ENCODE assay signal across 9 mouse cellular contexts in genomic region chr5:25734318-25734717, GRCm38 (mm10). TPM values are rescaled to one million over a fixed set of nuclear protein-coding genes. Genes with fewer than 3 reads are reported as not detected.
A peak's percentile ranks its signal among the peaks of the same experiment; 100 is the strongest.
DNase-seq lines count a peak whose midpoint lies in the region; ATAC-seq and TF ChIP-seq lines count a peak whose summit lies in the region.
"Had no signal": no experiment of that assay in that cellular context is flagged by ENCODE, and none has a peak within 500 bp of the region (broad histone marks: within the 10 kb centered on the region; RNA-seq: fewer than 3 reads in every experiment).

No protein-coding gene starts in this region.

- H3K4me1 ChIP-seq in neural tube, embryonic 14.5 days (ENCODE audit: control insufficient read depth, insufficient read depth, low read length) = no peaks in the 10 kb centered on the region
- H3K4me1 ChIP-seq in neural tube, embryonic 15.5 days = no peaks in the 10 kb centered on the region
- no peaks in the 10 kb centered on the region for H3K4me1 ChIP-seq in bone marrow macrophage, adult 2 months (ENCODE audit: control insufficient read depth, insufficient read depth, low read length)
- H3K4me1 ChIP-seq in embryonic fibroblast, embryonic 13.5 days (ENCODE audit: control insufficient read depth, insufficient read depth, low read length) = no peaks in the 10 kb centered on the region
- H3K4me1 ChIP-seq in liver, embryonic 14.5 days (replicated peaks; ENCODE audit: control insufficient read depth in 2 of 2, insufficient read depth in 2 of 2, low read length in 1 of 2) = no peaks in the 10 kb centered on the region
- H3K4me1 ChIP-seq: neural tube, embryonic 12.5 days had no signal

- no peak for TF ChIP-seq EP300 in liver, embryonic 14.5 days (IDR thresholded peaks at IDR 0.05; ENCODE audit: low read depth)

- H3K27me3 ChIP-seq in neural tube, embryonic 14.5 days (ENCODE audit: control insufficient read depth, insufficient read depth, low read length) = no peaks in the 10 kb centered on the region
- no peaks in the 10 kb centered on the region for H3K27me3 ChIP-seq in neural tube, embryonic 15.5 days (replicated peaks)
- H3K27me3 ChIP-seq in liver, embryonic 14.5 days (ENCODE audit: control insufficient read depth, insufficient read depth, low read length) = no peaks in the 10 kb centered on the region
- H3K27me3 ChIP-seq: neural tube, embryonic 12.5 days had no signal

- no peak overlapping the region for H3K4me2 ChIP-seq in neural tube, embryonic 14.5 days (ENCODE audit: low read depth, low read length)
- no peak overlapping the region for H3K4me2 ChIP-seq in neural tube, embryonic 15.5 days
- no peak overlapping the region for H3K4me2 ChIP-seq in liver, embryonic 14.5 days (ENCODE audit: low read depth)
- H3K4me2 ChIP-seq: neural tube, embryonic 12.5 days had no signal

- no peaks in the 10 kb centered on the region for H3K36me3 ChIP-seq in neural tube, embryonic 14.5 days (ENCODE audit: control insufficient read depth, insufficient read depth, low read length)
- H3K36me3 ChIP-seq in neural tube, embryonic 15.5 days = no peaks in the 10 kb centered on the region
- H3K36me3 ChIP-seq in liver, embryonic 14.5 days (replicated peaks; ENCODE audit: control insufficient read depth, insufficient read depth, low read depth) = no peaks in the 10 kb centered on the region
- H3K36me3 ChIP-seq: neural tube, embryonic 12.5 days had no signal

- no peak for TF ChIP-seq POLR2A in bone marrow macrophage, adult 2 months (IDR thresholded peaks at IDR 0.05; ENCODE audit: borderline replicate concordance, low read depth, low read length)
- no peak for TF ChIP-seq POLR2A in embryonic fibroblast, embryonic 13.5 days (IDR thresholded peaks at IDR 0.05; ENCODE audit: low read depth, low read length)

- H3K4me3 ChIP-seq in neural tube, embryonic 14.5 days (ENCODE audit: low read depth, low read length) = no peak overlapping the region
- no peak overlapping the region for H3K4me3 ChIP-seq in neural tube, embryonic 15.5 days (replicated peaks)
- no peak overlapping the region for H3K4me3 ChIP-seq in bone marrow macrophage, adult 2 months (ENCODE audit: insufficient read depth, low read length)
- no peak overlapping the region for H3K4me3 ChIP-seq in embryonic fibroblast, embryonic 13.5 days (ENCODE audit: insufficient read depth, low read length)
- no peak overlapping the region for H3K4me3 ChIP-seq in liver, embryonic 14.5 days (ENCODE audit: insufficient read depth in 1 of 2, low read depth in 2 of 2, low read length in 2 of 2)
- H3K4me3 ChIP-seq: neural tube, embryonic 12.5 days had no signal

- peak; percentile 63 for TF ChIP-seq CTCF in bone marrow macrophage, adult 2 months (IDR thresholded peaks at IDR 0.05; ENCODE audit: low read depth, low read length)
- TF ChIP-seq CTCF in embryonic fibroblast, embryonic 13.5 days (IDR thresholded peaks at IDR 0.05; ENCODE audit: borderline replicate concordance, insufficient read depth, low read length) = peak; percentile 62; the same call in 1 of the 2 replicates
- peak; percentile 50 for TF ChIP-seq CTCF in liver, embryonic 14.5 days (IDR thresholded peaks at IDR 0.05; ENCODE audit: low read depth)

- WGBS in neural tube, embryonic 14.5 days = 23% methylated on average over 1 of the region's 1 CpGs
- 10% methylated on average over 1 of the region's 1 CpGs for WGBS in neural tube, embryonic 15.5 days
- WGBS in liver, embryonic 14.5 days (ENCODE audit: insufficient replicate concordance) = 11% methylated on average over 1 of the region's 1 CpGs

- H3K9ac ChIP-seq in neural tube, embryonic 14.5 days (replicated peaks; ENCODE audit: low read depth, low read length) = no peak overlapping the region
- H3K9ac ChIP-seq in neural tube, embryonic 15.5 days (replicated peaks) = no peak overlapping the region
- no peak overlapping the region for H3K9ac ChIP-seq in liver, embryonic 14.5 days (replicated peaks)
- H3K9ac ChIP-seq: neural tube, embryonic 12.5 days had no signal

- peak; percentile 37 for DNase-seq in gastrocnemius, adult 18-20 months (ENCODE audit: low spot score)
- DNase-seq in gastrocnemius, adult 8-10 months (ENCODE audit: low spot score in 2 of 2) = no peak
- DNase-seq in liver, embryonic 14.5 days (ENCODE audit: low read depth in 3 of 3, low spot score in 3 of 3) = no peak
- peak; percentile 35 for DNase-seq in thymus, postnatal 25 days

- no peak overlapping the region for H3K27ac ChIP-seq in neural tube, embryonic 14.5 days (ENCODE audit: low read depth, low read length)
- no peak overlapping the region for H3K27ac ChIP-seq in neural tube, embryonic 15.5 days (replicated peaks)
- no peak overlapping the region for H3K27ac ChIP-seq in bone marrow macrophage, adult 2 months (ENCODE audit: insufficient read depth, low read depth, low read length)
- no peak overlapping the region for H3K27ac ChIP-seq in embryonic fibroblast, embryonic 13.5 days (ENCODE audit: insufficient read depth, low read length)
- H3K27ac ChIP-seq in liver, embryonic 14.5 days = no peak overlapping the region
- H3K27ac ChIP-seq: neural tube, embryonic 12.5 days had no signal

- 0 out of 2 replicates have a peak, but pooled peaks have one; percentile 28 for ATAC-seq in neural tube, embryonic 14.5 days (ENCODE audit: low read depth)
- ATAC-seq in neural tube, embryonic 15.5 days (ENCODE audit: low FRiP score) = no peak
- no peak for ATAC-seq in liver, embryonic 14.5 days (ENCODE audit: insufficient read depth)

- H3K9me3 ChIP-seq in neural tube, embryonic 14.5 days (ENCODE audit: control insufficient read depth, low read length) = no peaks in the 10 kb centered on the region
- H3K9me3 ChIP-seq in neural tube, embryonic 15.5 days (replicated peaks) = no peaks in the 10 kb centered on the region
- H3K9me3 ChIP-seq in liver, embryonic 14.5 days (ENCODE audit: control insufficient read depth, low read length) = no peaks in the 10 kb centered on the region
- H3K9me3 ChIP-seq: neural tube, embryonic 12.5 days had no signal

RNA-seq across cellular contexts. Expression of gene Actr3b, which starts 25.5 kb away (rescaled TPM):
- total RNA-seq in gastrocnemius, adult 18-20 months (2021) = 10 to 100 TPM; 10.7 to 21.0 TPM
- total RNA-seq in gastrocnemius, adult 8-10 months (2022) = 10 to 100 TPM in 3 of 4 experiments, 1 to 10 TPM in 1; 7.9 to 28.0 (median 20.0) TPM
- 38.1 and 44.2 TPM in 2 replicates for polyA plus RNA-seq in neural tube, embryonic 14.5 days (2014; fragmentation: Nextera tagmentation; extraction: Ambion mirVana)
- polyA plus RNA-seq in neural tube, embryonic 15.5 days (2015; fragmentation: Nextera tagmentation; extraction: Ambion mirVana) = 35.7 and 44.2 TPM in 2 replicates
- not detected in 2 replicates for polyA plus RNA-seq in bone marrow macrophage, adult 2 months (2012; ENCODE audit: insufficient read depth, insufficient read length, missing spikeins)
- 1.9 and 2.1 TPM in 2 replicates for polyA plus RNA-seq in embryonic fibroblast, embryonic 13.5 days (2011; ENCODE audit: insufficient read length, low read depth, missing spikeins)
- 0.16 and 0.22 TPM in 2 replicates for polyA plus RNA-seq in liver, embryonic 14.5 days (2012; rRNA removed)
- 0.56 and 0.71 TPM in 2 replicates for polyA plus RNA-seq in liver, embryonic 14.5 days (2014; fragmentation: Nextera tagmentation; extraction: Ambion mirVana)

RNA-seq across cellular contexts. Expression of gene Xrcc2, which starts 28.7 kb away (rescaled TPM):
- 1 to 10 TPM; 3.0 to 3.9 TPM for total RNA-seq in gastrocnemius, adult 18-20 months (2021)
- total RNA-seq in gastrocnemius, adult 8-10 months (2022) = 1 to 10 TPM; 3.3 to 4.1 (median 3.9) TPM
- 4.2 and 5.2 TPM in 2 replicates for polyA plus RNA-seq in neural tube, embryonic 14.5 days (2014; fragmentation: Nextera tagmentation; extraction: Ambion mirVana)
- polyA plus RNA-seq in neural tube, embryonic 15.5 days (2015; fragmentation: Nextera tagmentation; extraction: Ambion mirVana) = 4.4 and 6.0 TPM in 2 replicates
- polyA plus RNA-seq in bone marrow macrophage, adult 2 months (2012; ENCODE audit: insufficient read depth, insufficient read length, missing spikeins) = 3.6 and 4.2 TPM in 2 replicates
- polyA plus RNA-seq in embryonic fibroblast, embryonic 13.5 days (2011; ENCODE audit: insufficient read length, low read depth, missing spikeins) = 6.6 and 9.0 TPM in 2 replicates
- 4.0 and 4.5 TPM in 2 replicates for polyA plus RNA-seq in liver, embryonic 14.5 days (2012; rRNA removed)
- polyA plus RNA-seq in liver, embryonic 14.5 days (2014; fragmentation: Nextera tagmentation; extraction: Ambion mirVana) = 1.7 and 1.8 TPM in 2 replicates

Comparison
In these comparisons a context has a peak if more than half of its experiments do, and no peak if none do; other contexts are left out.
1. DNase-seq: peak in gastrocnemius, adult 18-20 months (single experiment) and thymus, postnatal 25 days (single experiment); none in gastrocnemius, adult 8-10 months (0 of 2) and liver, embryonic 14.5 days (0 of 3).
2. RNA of gene Actr3b, which starts 25.5 kb away (polyA plus RNA-seq): 35.7 to 44.2 TPM in neural tube, embryonic 15.5 days and 38.1 to 44.2 TPM in neural tube, embryonic 14.5 days; 1.9 to 2.1 TPM in embryonic fibroblast, embryonic 13.5 days, 0.16 to 0.71 TPM in liver, embryonic 14.5 days and not detected in bone marrow macrophage, adult 2 months; every median in the first group is over 10 times any median in the second.
3. Peak in every context shown above with its lines, with median percentiles within 50 percentile points of each other: CTCF ChIP-seq.